ENCODE assay signal across 23 mouse cellular contexts in genomic region chr6:5920670-5921069, GRCm38 (mm10).
"Had no signal": no experiment of that assay in that cellular context is flagged by ENCODE, and none has a peak within 500 bp of the region (broad histone marks: within the 10 kb centered on the region; RNA-seq: fewer than 3 reads in every experiment).

No protein-coding gene starts in this region.

- H3K36me3 ChIP-seq: intestine, embryonic 15.5 days; limb, embryonic 12.5 days; limb, embryonic 15.5 days; midbrain, embryonic 10.5 days; midbrain, embryonic 13.5 days; neural tube, embryonic 13.5 days had no signal

- H3K27me3 ChIP-seq: intestine, embryonic 15.5 days; limb, embryonic 12.5 days; limb, embryonic 15.5 days; midbrain, embryonic 13.5 days; neural tube, embryonic 13.5 days had no signal

- DNase-seq: kidney, adult 11 months; kidney, adult 8-10 months; kidney, postnatal 14 days; kidney, postnatal 4 days; left cerebral cortex, postnatal 4 days; liver, postnatal 0 days; retina, postnatal 1 day; right cerebral cortex, postnatal 4 days; thymus, adult 2 months; thymus, postnatal 14 days; thymus, postnatal 4 days had no signal

- ATAC-seq: intestine, embryonic 15.5 days; liver, postnatal 0 days; midbrain, embryonic 13.5 days; midbrain, embryonic 16.5 days had no signal

- H3K9ac ChIP-seq: intestine, embryonic 15.5 days; limb, embryonic 12.5 days; limb, embryonic 15.5 days; liver, embryonic 14.5 days; liver, postnatal 0 days; midbrain, embryonic 13.5 days; neural tube, embryonic 13.5 days had no signal

- H3K27ac ChIP-seq: intestine, embryonic 15.5 days; limb, embryonic 12.5 days; limb, embryonic 15.5 days; liver, embryonic 14.5 days; macrophage; midbrain, embryonic 10.5 days; midbrain, embryonic 13.5 days; neural tube, embryonic 13.5 days; stomach, postnatal 0 days had no signal

- H3K4me2 ChIP-seq: intestine, embryonic 15.5 days; limb, embryonic 12.5 days; limb, embryonic 15.5 days; liver, embryonic 11.5 days; midbrain, embryonic 13.5 days; neural tube, embryonic 13.5 days had no signal

- H3K9me3 ChIP-seq: intestine, embryonic 15.5 days; limb, embryonic 12.5 days; limb, embryonic 15.5 days; midbrain, embryonic 10.5 days; midbrain, embryonic 13.5 days; neural tube, embryonic 13.5 days had no signal

- H3K4me3 ChIP-seq: intestine, embryonic 15.5 days; limb, embryonic 12.5 days; limb, embryonic 15.5 days; midbrain, embryonic 10.5 days; midbrain, embryonic 13.5 days; myocyte; neural tube, embryonic 13.5 days had no signal

- H3K4me1 ChIP-seq: intestine, embryonic 15.5 days; limb, embryonic 12.5 days; limb, embryonic 15.5 days; midbrain, embryonic 13.5 days; neural tube, embryonic 13.5 days had no signal
